Mouse (Mus musculus): Measurements from ENCODE around the gene Coq4.

GRCm38 (mm10) chr2:29839460-29839859, 52.2 kb downstream of the Coq4 start:
- TF ChIP-seq CTCF (IDR thresholded peaks at IDR 0.05; ENCODE audit: low read depth, low read length) (no peak), POLR2A (IDR thresholded peaks at IDR 0.05; ENCODE audit: borderline replicate concordance, low read depth, low read length) (no peak)
